Mouse (Mus musculus): ENCODE measurements around the gene E2f1. TPM values are rescaled to one million over a fixed set of nuclear protein-coding genes. Genes with fewer than 3 reads are reported as not detected.

E2f1 gene
- polyA plus RNA-seq, 1 experiment from 2014 or later: 5.0 TPM

DNA sequence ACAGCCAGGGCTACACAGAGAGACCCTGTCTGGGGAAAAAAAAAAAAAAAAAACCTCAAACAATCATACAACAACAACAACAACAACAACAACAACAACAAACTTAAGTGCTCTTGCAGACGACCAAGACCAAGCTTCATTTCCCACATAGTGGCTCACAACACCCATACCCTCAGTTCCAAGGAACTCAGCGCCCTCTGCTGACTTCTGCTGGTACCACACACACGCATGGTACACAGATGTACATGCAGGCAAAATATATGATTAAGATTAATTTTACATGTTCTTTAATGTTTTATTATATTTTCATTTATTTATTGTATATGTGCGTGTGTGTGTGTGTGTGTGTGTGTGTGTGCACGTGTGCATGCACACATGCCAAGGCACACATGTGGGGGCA lies 16.7 kb upstream of the E2f1 start:
- WGBS: 74% methylated on average over 5 of the region's 5 CpGs
- H3K4me1 ChIP-seq (ENCODE audit: control insufficient read depth, insufficient read depth, low read depth, low read length): peaks cover 17% of the 10 kb centered on the region
- no peak for ATAC-seq
- H3K9ac ChIP-seq (ENCODE audit: low read depth, low read length): no peak overlapping the region
- no peaks in the 10 kb centered on the region for H3K9me3 ChIP-seq (ENCODE audit: control insufficient read depth, low read length)
- H3K4me3 ChIP-seq (ENCODE audit: low read length): no peak overlapping the region
- H3K27me3 ChIP-seq (replicated peaks; ENCODE audit: control insufficient read depth, insufficient read depth, low read length): no peaks in the 10 kb centered on the region
- H3K4me2 ChIP-seq (ENCODE audit: low read length): no peak overlapping the region
- H3K36me3 ChIP-seq (ENCODE audit: control insufficient read depth, insufficient read depth, low read length): no peaks in the 10 kb centered on the region
- H3K27ac ChIP-seq (ENCODE audit: low read depth, low read length): no peak overlapping the region

DNA sequence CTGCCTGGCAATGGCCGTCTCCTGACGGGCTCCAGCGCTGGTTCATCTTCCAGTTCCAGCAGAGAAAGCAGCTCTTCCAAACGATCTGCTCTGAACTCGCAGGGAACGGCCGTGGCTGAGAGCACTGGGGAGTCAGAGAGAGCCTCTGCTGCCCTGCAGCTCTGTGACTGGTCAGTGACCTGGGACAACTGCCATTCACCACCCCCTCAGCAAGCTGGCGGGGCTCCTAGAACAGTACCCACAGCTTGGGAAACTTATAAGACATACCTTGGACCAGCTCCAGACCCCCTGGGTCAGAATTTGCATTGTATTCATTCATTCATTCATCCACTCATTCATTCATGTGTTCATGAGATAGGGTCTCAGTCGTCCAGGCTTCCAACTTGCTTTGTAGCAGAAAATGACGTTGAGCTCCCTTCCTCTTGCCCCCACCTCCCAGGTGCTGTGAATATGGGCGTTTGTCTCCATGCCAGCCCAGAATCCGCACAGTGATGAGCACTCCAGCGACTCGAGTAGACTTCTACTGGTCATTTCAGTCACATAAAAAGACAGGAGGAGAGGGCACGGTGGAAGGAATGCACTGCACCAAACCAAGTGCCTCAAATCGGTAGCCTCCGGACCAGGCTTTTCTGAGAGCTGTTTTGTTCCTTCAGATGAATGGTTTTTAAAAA lies 15.4 kb upstream of the E2f1 start:
- no peak overlapping the region for H3K9ac ChIP-seq (ENCODE audit: low read depth, low read length)
- H3K27ac ChIP-seq (ENCODE audit: low read depth, low read length): peak overlapping the region; percentile 52; the same call in 1 of the 2 replicates
- ATAC-seq: peak; percentile 44; the same call in 1 of the 2 replicates
- H3K4me2 ChIP-seq (ENCODE audit: low read length): peak overlapping the region; percentile 6; the same call in 1 of the 2 replicates
- no peaks in the 10 kb centered on the region for H3K9me3 ChIP-seq (ENCODE audit: control insufficient read depth, low read length)
- H3K36me3 ChIP-seq (ENCODE audit: control insufficient read depth, insufficient read depth, low read length): no peaks in the 10 kb centered on the region
- no peaks in the 10 kb centered on the region for H3K27me3 ChIP-seq (replicated peaks; ENCODE audit: control insufficient read depth, insufficient read depth, low read length)
- WGBS: 40% methylated on average over 17 of the region's 17 CpGs
- no peak overlapping the region for H3K4me3 ChIP-seq (ENCODE audit: low read length)
- peaks cover 17% of the 10 kb centered on the region for H3K4me1 ChIP-seq (ENCODE audit: control insufficient read depth, insufficient read depth, low read depth, low read length)

GRCm38 (mm10) chr2:154583906-154584872 lies 14.5 kb upstream of the E2f1 start:
- H3K4me2 ChIP-seq (ENCODE audit: low read length): peak overlapping the region; percentile 6; the same call in 1 of the 2 replicates
- no peak overlapping the region for H3K9ac ChIP-seq (ENCODE audit: low read depth, low read length)
- no peaks in the 10 kb centered on the region for H3K27me3 ChIP-seq (replicated peaks; ENCODE audit: control insufficient read depth, insufficient read depth, low read length)
- no peak overlapping the region for H3K4me3 ChIP-seq (ENCODE audit: low read length)
- no peaks in the 10 kb centered on the region for H3K9me3 ChIP-seq (ENCODE audit: control insufficient read depth, low read length)
- peak; percentile 90 for ATAC-seq
- H3K4me1 ChIP-seq (ENCODE audit: control insufficient read depth, insufficient read depth, low read depth, low read length): peaks cover 17% of the 10 kb centered on the region
- H3K27ac ChIP-seq (ENCODE audit: low read depth, low read length): peak overlapping the region; percentile 52
- 39% methylated on average over 15 of the region's 15 CpGs for WGBS
- no peaks in the 10 kb centered on the region for H3K36me3 ChIP-seq (ENCODE audit: control insufficient read depth, insufficient read depth, low read length)

DNA sequence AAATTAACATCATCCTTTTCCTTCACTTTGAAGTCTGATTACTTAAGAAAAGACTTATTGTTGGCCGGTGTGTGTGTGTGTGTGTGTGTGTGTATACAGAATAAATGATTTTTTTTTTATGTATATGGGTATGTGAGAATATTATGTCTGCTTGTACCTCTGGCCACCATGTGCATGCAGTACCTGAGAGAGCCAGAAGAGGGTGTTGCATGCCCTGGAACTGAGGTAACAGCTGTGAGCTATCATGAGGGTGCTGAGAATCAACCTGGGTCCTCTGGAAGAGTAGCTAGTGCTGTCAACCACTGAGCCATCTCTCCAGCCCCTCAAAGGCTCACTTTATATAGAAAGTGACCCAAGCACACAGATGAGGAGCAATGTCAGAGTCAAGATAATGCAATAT lies 11.7 kb upstream of the E2f1 start:
- no peak overlapping the region for H3K27ac ChIP-seq (ENCODE audit: low read depth, low read length)
- H3K4me2 ChIP-seq (ENCODE audit: low read length): no peak overlapping the region
- no peaks in the 10 kb centered on the region for H3K9me3 ChIP-seq (ENCODE audit: control insufficient read depth, low read length)
- no peak overlapping the region for H3K9ac ChIP-seq (ENCODE audit: low read depth, low read length)
- H3K4me1 ChIP-seq (ENCODE audit: control insufficient read depth, insufficient read depth, low read depth, low read length): peaks cover 25% of the 10 kb centered on the region
- ATAC-seq: no peak
- 94% methylated on average over 1 of the region's 1 CpGs for WGBS
- no peak overlapping the region for H3K4me3 ChIP-seq (ENCODE audit: low read length)
- H3K36me3 ChIP-seq (ENCODE audit: control insufficient read depth, insufficient read depth, low read length): no peaks in the 10 kb centered on the region
- H3K27me3 ChIP-seq (replicated peaks; ENCODE audit: control insufficient read depth, insufficient read depth, low read length): no peaks in the 10 kb centered on the region

DNA sequence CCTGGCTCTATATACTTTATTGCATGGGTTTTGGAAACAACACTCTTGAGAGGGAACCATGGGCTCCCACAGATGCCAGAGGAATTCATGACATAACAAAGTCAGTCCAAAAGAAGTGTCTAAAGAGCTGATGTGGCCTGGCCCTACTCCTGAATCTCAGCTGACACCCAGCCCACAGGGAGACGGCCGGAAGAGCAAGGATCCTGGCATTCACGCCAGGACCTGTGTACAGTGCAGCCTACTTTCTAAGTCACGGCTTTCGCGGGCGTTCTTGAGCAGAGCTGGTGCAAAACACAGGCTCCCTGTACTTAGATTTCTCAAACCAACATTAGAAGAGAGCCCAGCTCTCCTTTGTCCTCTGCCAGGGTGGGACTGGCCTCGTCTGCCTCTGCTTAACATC lies 10.9 kb upstream of the E2f1 start:
- WGBS: 76% methylated on average over 8 of the region's 8 CpGs
- Histone ChIP-seq H3K27me3 (replicated peaks; ENCODE audit: control insufficient read depth, insufficient read depth, low read length) (no peaks in the 10 kb centered on the region), H3K27ac (ENCODE audit: low read depth, low read length) (no peak overlapping the region), H3K4me2 (ENCODE audit: low read length) (no peak overlapping the region), H3K4me1 (ENCODE audit: control insufficient read depth, insufficient read depth, low read depth, low read length) (peaks cover 22% of the 10 kb centered on the region), H3K9ac (ENCODE audit: low read depth, low read length) (no peak overlapping the region), H3K9me3 (ENCODE audit: control insufficient read depth, low read length) (no peaks in the 10 kb centered on the region), H3K36me3 (ENCODE audit: control insufficient read depth, insufficient read depth, low read length) (no peaks in the 10 kb centered on the region), H3K4me3 (ENCODE audit: low read length) (no peak overlapping the region)
- no peak for ATAC-seq

DNA sequence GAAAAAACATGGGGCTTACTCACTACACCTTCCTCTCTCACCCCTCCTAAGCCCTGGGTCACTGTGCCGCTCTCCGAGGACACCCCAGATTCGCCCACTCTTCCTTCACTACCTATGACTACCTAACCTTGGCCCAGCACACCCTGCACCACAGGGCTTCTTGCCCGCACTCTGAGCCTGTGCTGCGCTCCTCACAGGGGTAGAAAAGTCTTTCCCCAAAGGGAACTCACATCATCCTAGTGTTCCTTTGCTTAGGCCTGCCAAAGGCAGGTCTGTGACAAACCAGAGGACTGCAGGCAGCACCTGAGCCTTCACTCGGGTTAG lies 8.0 kb upstream of the E2f1 start:
- no peak overlapping the region for H3K4me2 ChIP-seq (ENCODE audit: low read length)
- no peak overlapping the region; the same call in 1 of the 2 replicates for H3K9ac ChIP-seq (ENCODE audit: low read depth, low read length)
- no peaks in the 10 kb centered on the region for H3K36me3 ChIP-seq (ENCODE audit: control insufficient read depth, insufficient read depth, low read length)
- 0 out of 2 replicates have a peak, but pooled peaks have one; percentile 20 for ATAC-seq
- 49% methylated on average over 6 of the region's 6 CpGs for WGBS
- peaks cover 8% of the 10 kb centered on the region for H3K4me1 ChIP-seq (ENCODE audit: control insufficient read depth, insufficient read depth, low read depth, low read length)
- H3K27me3 ChIP-seq (replicated peaks; ENCODE audit: control insufficient read depth, insufficient read depth, low read length): no peaks in the 10 kb centered on the region
- no peak overlapping the region for H3K27ac ChIP-seq (ENCODE audit: low read depth, low read length)
- H3K9me3 ChIP-seq (ENCODE audit: control insufficient read depth, low read length): no peaks in the 10 kb centered on the region
- H3K4me3 ChIP-seq (ENCODE audit: low read length): no peak overlapping the region

- no peaks in the 10 kb centered on the region for H3K27me3 ChIP-seq (replicated peaks; ENCODE audit: control insufficient read depth, insufficient read depth, low read length)
- WGBS: 20% methylated on average over 12 of the region's 12 CpGs
- H3K36me3 ChIP-seq (ENCODE audit: control insufficient read depth, insufficient read depth, low read length): no peaks in the 10 kb centered on the region
- peak overlapping the region; percentile 13; the same call in 1 of the 2 replicates for H3K9ac ChIP-seq (ENCODE audit: low read depth, low read length)
- H3K9me3 ChIP-seq (ENCODE audit: control insufficient read depth, low read length): no peaks in the 10 kb centered on the region
- 0 out of 2 replicates have a peak, but pooled peaks have one; percentile 21 for ATAC-seq
- no peak overlapping the region for H3K4me2 ChIP-seq (ENCODE audit: low read length)
- 0 out of 2 replicates have a peak overlapping the region, but pooled peaks have one; percentile 34 for H3K27ac ChIP-seq (ENCODE audit: low read depth, low read length)
- no peak overlapping the region for H3K4me3 ChIP-seq (ENCODE audit: low read length)
- peaks cover 8% of the 10 kb centered on the region for H3K4me1 ChIP-seq (ENCODE audit: control insufficient read depth, insufficient read depth, low read depth, low read length)
Measured at GRCm38 (mm10) chr2:154576876-154577743, 7.4 kb upstream of the E2f1 start.

DNA sequence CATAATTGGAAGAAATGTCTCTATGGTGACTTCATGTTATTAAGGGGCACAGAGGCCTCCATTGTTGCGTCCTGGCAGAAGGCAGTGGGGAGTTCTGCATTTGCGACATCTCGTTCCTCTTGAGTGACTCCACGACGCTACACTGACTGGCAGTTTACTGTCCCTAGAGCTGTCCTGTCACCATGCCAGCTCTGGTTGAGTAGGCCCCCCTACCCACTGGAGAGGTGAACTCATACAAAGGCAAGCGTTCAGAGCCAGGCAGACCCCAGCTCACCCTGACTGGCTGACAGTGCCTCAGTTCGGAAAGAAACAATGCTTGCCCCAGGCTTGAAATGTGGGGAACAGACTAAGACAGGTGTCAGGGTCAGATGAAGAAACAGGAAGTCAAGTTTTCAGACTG lies 4.6 kb upstream of the E2f1 start:
- Histone ChIP-seq H3K4me2 (ENCODE audit: low read length) (no peak overlapping the region), H3K4me1 (ENCODE audit: control insufficient read depth, insufficient read depth, low read depth, low read length) (peaks cover 13% of the 10 kb centered on the region), H3K27ac (ENCODE audit: low read depth, low read length) (no peak overlapping the region), H3K4me3 (ENCODE audit: low read length) (no peak overlapping the region), H3K9me3 (ENCODE audit: control insufficient read depth, low read length) (no peaks in the 10 kb centered on the region), H3K36me3 (ENCODE audit: control insufficient read depth, insufficient read depth, low read length) (no peaks in the 10 kb centered on the region), H3K27me3 (replicated peaks; ENCODE audit: control insufficient read depth, insufficient read depth, low read length) (no peaks in the 10 kb centered on the region), H3K9ac (ENCODE audit: low read depth, low read length) (no peak overlapping the region)
- 31% methylated on average over 7 of the region's 7 CpGs for WGBS
- no peak for ATAC-seq
